Mouse (Mus musculus) E14TG2a.4 (cell line): Measurements from ENCODE around the gene Cdk12.

ENCODE experiments used
- CTCF ChIP-seq: conservative IDR thresholded peaks from 2 replicates; pipeline ENCODE4 v1.5.1; 2014; ENCODE audit warnings: low read length
- NANOG ChIP-seq: IDR thresholded peaks from 2 replicates; pipeline ENCODE4 v1.6.1; 2014; ENCODE audit warnings: borderline replicate concordance, low read length, mixed read lengths

DNA sequence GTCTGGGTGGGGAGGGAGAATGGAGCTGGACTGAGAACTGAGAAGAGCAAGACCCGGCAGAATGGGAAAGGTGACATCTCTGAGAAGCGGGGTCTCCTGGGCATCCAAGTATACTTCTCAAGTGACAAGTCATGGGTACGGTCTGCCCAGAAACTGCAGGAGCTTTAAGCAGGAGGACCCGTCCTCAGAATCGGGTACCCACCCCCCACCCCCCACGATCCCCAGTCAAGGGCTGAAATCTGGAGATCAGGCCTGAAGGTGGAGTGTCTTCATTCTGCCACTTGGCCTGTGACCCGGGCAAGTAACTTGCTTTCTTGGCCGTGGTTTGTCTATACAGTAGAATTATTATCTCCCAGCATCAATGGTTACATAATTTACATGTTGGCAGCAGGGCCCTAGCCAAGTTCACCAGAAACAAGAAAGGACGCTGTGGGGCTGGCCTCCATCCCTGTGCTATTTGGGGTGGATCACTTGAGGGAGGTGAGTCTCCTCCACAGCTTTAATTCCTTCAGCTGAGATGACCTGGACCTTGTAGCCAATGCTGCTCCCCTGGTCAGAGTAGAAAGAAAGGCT is 92.2 kb downstream of the Cdk12 start:
- no peak for TF ChIP-seq CTCF
- TF ChIP-seq NANOG, result no peak
